Mouse (Mus musculus) cortical plate, adult 2 months (tissue): ENCODE results near the gene Olfr374.

Experiments used
- CTCF ChIP-seq: fragments of 200-500 bp; IDR thresholded peaks from 2 replicates; pipeline ENCODE4 v1.5.1; 2011; ENCODE audit warnings: mild to moderate bottlenecking, control low read depth, low read length; ENCODE audit not compliant: insufficient read depth; ENCODE audit errors: extremely low read depth
- POLR2A ChIP-seq: fragments of 200-500 bp; IDR thresholded peaks from 2 replicates; pipeline ENCODE4 v1.6.1; 2011; ENCODE audit warnings: mild to moderate bottlenecking, low read length, control low read depth; ENCODE audit not compliant: insufficient read depth; ENCODE audit errors: extremely low read depth

- TF ChIP-seq POLR2A: no peak
- TF ChIP-seq CTCF: no peak
Observed at GRCm38 (mm10) chr8:72147266-72147665, 40.4 kb downstream of the Olfr374 start.
